10 mouse cellular contexts compared by ENCODE assay signal in genomic region chr1:160825441-160825856, GRCm38 (mm10). TPM values are rescaled to one million over a fixed set of nuclear protein-coding genes. Genes with fewer than 3 reads are reported as not detected.
DNase-seq lines count a peak whose midpoint lies in the region; ATAC-seq lines count a peak whose summit lies in the region.
"Had no signal": no experiment of that assay in that cellular context is flagged by ENCODE, and none has a peak within 500 bp of the region (broad histone marks: within the 10 kb centered on the region; RNA-seq: fewer than 3 reads in every experiment).

No protein-coding gene starts in this region.

- DNase-seq in 3T3-L1 (ENCODE audit: low read depth, low spot score) (peak; percentile 9), MEL-GATA-1-ER (ENCODE audit: extremely low read depth, low read depth) (peak; percentile 68), liver (peak; percentile 56)
- DNase-seq in kidney, postnatal 10 days, result no peak
- no peak for DNase-seq in retina, embryonic 14.5 days (ENCODE audit: low spot score)
- DNase-seq in kidney, postnatal 25 days, result no peak
- DNase-seq: kidney, adult 8-10 months; spleen, adult 18-20 months had no signal

- peak; percentile 82 for ATAC-seq in common myeloid progenitor, adult 5-6 weeks (replicated peaks; ENCODE audit: low read depth, poor library complexity, severe bottlenecking)
- ATAC-seq: forebrain, embryonic 16.5 days had no signal

RNA-seq across cellular contexts. Expression of gene Rabgap1l, which starts 32.4 kb away (rescaled TPM):
- 220 and 304 TPM in 2 replicates for total RNA-seq in common myeloid progenitor, adult 5-6 weeks (2017)

Comparison
In these comparisons a context has a peak if more than half of its experiments do, and no peak if none do; other contexts are left out.
1. DNase-seq: peak in 3T3-L1 (single experiment), MEL-GATA-1-ER (single experiment) and liver (single experiment); none in kidney, postnatal 10 days (single experiment), retina, embryonic 14.5 days (single experiment) and kidney, postnatal 25 days (0 of 2).